ENCODE assay signal across 13 mouse cellular contexts in genomic region chr4:119124771-119125273, GRCm38 (mm10). TPM values are rescaled to one million over a fixed set of nuclear protein-coding genes. Genes with fewer than 3 reads are reported as not detected.
DNase-seq lines count a peak whose midpoint lies in the region; ATAC-seq and TF ChIP-seq lines count a peak whose summit lies in the region.
"Had no signal": no experiment of that assay in that cellular context is flagged by ENCODE, and none has a peak within 500 bp of the region (broad histone marks: within the 10 kb centered on the region; RNA-seq: fewer than 3 reads in every experiment).

No protein-coding gene starts in this region.

- peak; percentile 8; the same call in 1 of the 2 replicates for TF ChIP-seq CTCF in heart, postnatal 0 days (IDR thresholded peaks at IDR 0.05; ENCODE audit: low read depth)
- TF ChIP-seq CTCF in bone marrow, adult 2 months (IDR thresholded peaks at IDR 0.05; ENCODE audit: control insufficient read depth, insufficient read depth, low read length): no peak

- 41% methylated on average over 2 of the region's 2 CpGs for WGBS in heart, postnatal 0 days
- WGBS in bone marrow, adult 2 months: 58% methylated on average over 2 of the region's 2 CpGs
- WGBS in liver, embryonic 12.5 days (ENCODE audit: insufficient replicate concordance): 55% methylated on average over 2 of the region's 2 CpGs

- TF ChIP-seq POLR2A in bone marrow, adult 2 months (IDR thresholded peaks at IDR 0.05; ENCODE audit: borderline replicate concordance, control insufficient read depth, low read depth, low read length): no peak

- H3K36me3 ChIP-seq in heart, postnatal 0 days (replicated peaks; ENCODE audit: control insufficient read depth, insufficient read depth, low read length): peaks cover 12% of the 10 kb centered on the region; the same call in 1 of the 2 replicates
- peaks cover 100% of the 10 kb centered on the region for H3K36me3 ChIP-seq in liver, embryonic 12.5 days

- H3K27ac ChIP-seq in heart, postnatal 0 days (ENCODE audit: low read depth): peak overlapping the region; percentile 54
- H3K27ac ChIP-seq in bone marrow, adult 2 months (ENCODE audit: control insufficient read depth, insufficient read depth, low read depth, low read length, poor library complexity): peak overlapping the region; percentile 83
- H3K27ac ChIP-seq in liver, embryonic 12.5 days: peak overlapping the region; percentile 58
- H3K27ac ChIP-seq: liver, embryonic 14.5 days had no signal

- no peaks in the 10 kb centered on the region for H3K27me3 ChIP-seq in heart, postnatal 0 days (ENCODE audit: control insufficient read depth, insufficient read depth, low read length)
- H3K27me3 ChIP-seq in liver, embryonic 12.5 days (replicated peaks): no peaks in the 10 kb centered on the region

- H3K4me1 ChIP-seq in heart, postnatal 0 days (ENCODE audit: control insufficient read depth, insufficient read depth): peaks cover 54% of the 10 kb centered on the region
- peaks cover 11% of the 10 kb centered on the region; the same call in 1 of the 2 replicates for H3K4me1 ChIP-seq in bone marrow, adult 2 months (ENCODE audit: control insufficient read depth, insufficient read depth, low read length)
- peaks cover 100% of the 10 kb centered on the region for H3K4me1 ChIP-seq in liver, embryonic 12.5 days

- intact Hi-C loops in heart, postnatal 14 days (cut with DNase I): loop anchor here (5.0 kb wide), 1 partner anchor 53 kb away; no protein-coding TSS in a partner anchor

- no peak for DNase-seq in heart, postnatal 0 days (ENCODE audit: low spot score)
- DNase-seq in heart, postnatal 14 days: no peak
- no peak for DNase-seq in testis, postnatal 10 days (ENCODE audit: low spot score)
- DNase-seq in thymus, postnatal 4 days: no peak
- DNase-seq: adrenal gland, postnatal 36 days; cerebellum, adult 11 months; kidney, adult 2 months; kidney, postnatal 4 days had no signal

- TF ChIP-seq EP300 in heart, postnatal 0 days (IDR thresholded peaks at IDR 0.05; ENCODE audit: low read depth): no peak

- no peaks in the 10 kb centered on the region for H3K9me3 ChIP-seq in heart, postnatal 0 days (replicated peaks; ENCODE audit: control insufficient read depth, low read length)
- no peaks in the 10 kb centered on the region for H3K9me3 ChIP-seq in liver, embryonic 12.5 days (replicated peaks)
- H3K9me3 ChIP-seq: G1E had no signal

- no peak overlapping the region for H3K4me2 ChIP-seq in heart, postnatal 0 days (ENCODE audit: low read depth, low read length)
- H3K4me2 ChIP-seq in liver, embryonic 12.5 days: no peak overlapping the region

- ATAC-seq in heart, postnatal 0 days (ENCODE audit: insufficient read depth, low read depth): peak; percentile 19
- no peak for ATAC-seq in liver, embryonic 12.5 days
- peak; percentile 31 for ATAC-seq in neutrophil, adult 5-6 weeks (ENCODE audit: extremely low read depth, insufficient number of reproducible peaks, low FRiP score, poor library complexity, severe bottlenecking)

- no peak overlapping the region for H3K4me3 ChIP-seq in heart, postnatal 0 days (ENCODE audit: low read depth, low read length)
- H3K4me3 ChIP-seq in bone marrow, adult 2 months (replicated peaks; ENCODE audit: control insufficient read depth, low read depth, low read length): no peak overlapping the region
- no peak overlapping the region for H3K4me3 ChIP-seq in liver, embryonic 12.5 days

- no peak overlapping the region for H3K9ac ChIP-seq in heart, postnatal 0 days (replicated peaks; ENCODE audit: low read depth, low read length)
- H3K9ac ChIP-seq in liver, embryonic 12.5 days: peak overlapping the region; percentile 41; the same call in 1 of the 2 replicates
- H3K9ac ChIP-seq: liver, embryonic 14.5 days had no signal

RNA-seq across cellular contexts. Expression of gene Slc2a1, which starts 16.3 kb away (rescaled TPM):
- 93.0 and 120 TPM in 2 replicates for total RNA-seq in heart, postnatal 0 days (2014; rRNA removed; ENCODE audit: low replicate concordance)
- polyA plus RNA-seq in heart, postnatal 0 days (2015; fragmentation: Nextera tagmentation; extraction: Ambion mirVana): 19.0 and 19.7 TPM in 2 replicates
- total RNA-seq in heart, postnatal 14 days (2021): 1 to 10 TPM; 6.2 to 8.5 TPM
- polyA plus RNA-seq in bone marrow, adult 2 months (2011; ENCODE audit: insufficient read depth, insufficient read length, low replicate concordance, missing spikeins): 6.7 and 20.9 TPM in 2 replicates
- polyA plus RNA-seq in liver, embryonic 12.5 days (2016; fragmentation: Nextera tagmentation; extraction: Ambion mirVana): 309 TPM in 2 replicates
- 70.1 and 76.1 TPM in 2 replicates for total RNA-seq in neutrophil, adult 5-6 weeks (2017)

RNA-seq across cellular contexts. Expression of gene Zfp691, which starts 49.2 kb away (rescaled TPM):
- total RNA-seq in heart, postnatal 0 days (2014; rRNA removed; ENCODE audit: low replicate concordance): 12.9 and 14.3 TPM in 2 replicates
- polyA plus RNA-seq in heart, postnatal 0 days (2015; fragmentation: Nextera tagmentation; extraction: Ambion mirVana): 13.7 and 13.8 TPM in 2 replicates
- 10 to 100 TPM; 18.7 to 20.2 TPM for total RNA-seq in heart, postnatal 14 days (2021)
- polyA plus RNA-seq in bone marrow, adult 2 months (2011; ENCODE audit: insufficient read depth, insufficient read length, low replicate concordance, missing spikeins): 5.8 TPM in 2 replicates
- 3.6 and 3.8 TPM in 2 replicates for polyA plus RNA-seq in liver, embryonic 12.5 days (2016; fragmentation: Nextera tagmentation; extraction: Ambion mirVana)
- total RNA-seq in neutrophil, adult 5-6 weeks (2017): 6.9 and 10.3 TPM in 2 replicates
